Mouse (Mus musculus): ENCODE measurements at regions not wholly inside any gene's neighbourhood (a gene's known extent, or its start where the extent isn't known, plus 50 kb on each side); places are given as distances from the start of the nearest gene placed in this dataset.
"Not testable (repeated sequence)": the region's sequence is repeated elsewhere in the genome, so short reads cannot be mapped to it uniquely, and the experiment has no call there.

- DNase-seq (ENCODE audit: low read depth, low spot score) = not testable (repeated sequence)
Measured at GRCm38 (mm10) chr5:109842186-109842978, 80.8 kb upstream of the Gm15446 start.

GRCm38 (mm10) chr5:109844236-109844635 is 79.0 kb upstream of the Gm15446 start:
- not testable (repeated sequence) for DNase-seq (ENCODE audit: low read depth, low spot score)

- peak; percentile 24 for DNase-seq (ENCODE audit: low read depth, low spot score)
Measured at GRCm38 (mm10) chr5:109844753-109845186, 78.4 kb upstream of the Gm15446 start.

GRCm38 (mm10) chr5:109851225-109851624 is 72.0 kb upstream of the Gm15446 start:
- not testable (repeated sequence) for DNase-seq (ENCODE audit: low read depth, low spot score)

GRCm38 (mm10) chr5:109860402-109860801 is 62.8 kb upstream of the Gm15446 start:
- DNase-seq (ENCODE audit: low read depth, low spot score) = no peak

DNA sequence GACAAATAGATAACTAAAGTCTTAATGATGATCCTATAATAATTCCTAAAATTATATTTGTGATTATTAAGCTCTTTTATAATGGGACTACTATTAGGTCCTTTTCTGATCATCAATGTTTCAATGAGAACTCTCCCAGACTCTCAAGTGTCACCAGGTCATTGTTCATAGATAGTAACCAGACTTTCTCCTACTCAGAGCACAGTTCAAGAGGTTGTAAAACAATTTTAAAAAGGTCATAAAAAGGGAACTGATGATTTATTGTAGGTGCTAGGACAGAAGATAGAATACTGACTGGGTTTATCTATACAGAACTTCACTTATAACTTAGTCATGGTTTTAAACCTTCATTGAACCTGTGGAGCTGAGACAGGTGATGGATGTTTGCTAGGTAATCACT is 58.7 kb upstream of the Gm15446 start:
- DNase-seq (ENCODE audit: low read depth, low spot score) = not testable (repeated sequence)

DNA sequence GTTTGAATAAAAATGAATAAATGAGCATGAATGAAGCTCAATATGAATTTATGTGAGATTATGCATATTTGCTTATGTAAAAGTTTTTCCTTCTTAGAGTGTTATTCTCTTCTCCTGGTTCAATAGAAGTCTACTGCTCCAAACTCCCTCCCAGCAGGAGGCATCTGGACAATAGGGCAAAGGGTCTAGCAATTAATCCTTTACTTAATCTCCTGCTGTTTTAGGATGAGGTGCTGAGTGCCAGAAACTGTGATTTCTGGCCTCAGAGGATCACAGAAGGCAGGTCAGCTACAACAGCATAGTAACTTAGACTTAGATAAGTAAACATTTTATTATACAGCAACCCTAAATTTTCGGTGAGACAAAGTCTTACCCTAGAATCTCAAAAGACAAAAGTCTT is 57.6 kb upstream of the Gm15446 start:
- DNase-seq (ENCODE audit: low read depth, low spot score) = no peak

DNA sequence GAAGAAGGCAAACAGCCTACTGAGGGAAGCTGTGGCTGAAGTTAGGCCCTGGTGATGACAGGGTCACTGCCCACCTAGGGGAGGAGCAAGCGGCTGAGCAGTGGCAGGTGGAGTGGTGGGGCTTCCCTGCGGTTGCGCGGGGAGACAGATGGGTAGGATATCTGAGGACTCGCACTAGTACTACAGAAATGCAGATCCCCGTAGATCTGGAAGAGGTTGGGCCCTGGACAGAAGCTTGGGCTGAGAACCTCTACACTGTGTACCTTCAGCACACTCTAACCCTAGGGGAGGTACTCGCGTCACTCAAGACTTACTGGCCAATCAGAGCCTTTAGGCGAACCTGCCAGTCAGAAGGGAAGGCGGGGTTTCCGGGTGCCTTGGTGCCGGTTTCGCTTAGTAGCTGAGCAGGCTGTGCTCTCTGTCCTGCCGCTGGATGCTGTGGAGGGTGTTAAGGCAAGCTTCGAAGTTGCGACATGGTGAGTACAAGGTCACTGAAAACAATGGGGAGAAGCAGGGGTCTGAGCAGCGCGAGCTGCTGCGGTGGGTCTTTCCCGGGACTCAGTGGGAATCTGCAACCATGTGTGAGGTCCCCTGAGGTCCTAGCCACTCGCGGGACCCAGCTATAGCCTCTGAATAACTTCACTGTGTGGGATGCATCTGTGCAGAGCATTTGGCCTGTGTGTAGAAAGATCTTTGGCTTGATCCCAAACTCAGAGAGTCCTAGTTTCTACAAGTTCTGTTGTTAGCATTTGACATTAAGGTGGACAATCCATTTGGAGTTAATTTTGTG is 56.7 kb upstream of the Gm15446 start:
- DNase-seq (ENCODE audit: low read depth, low spot score) = peak; percentile 96

DNA sequence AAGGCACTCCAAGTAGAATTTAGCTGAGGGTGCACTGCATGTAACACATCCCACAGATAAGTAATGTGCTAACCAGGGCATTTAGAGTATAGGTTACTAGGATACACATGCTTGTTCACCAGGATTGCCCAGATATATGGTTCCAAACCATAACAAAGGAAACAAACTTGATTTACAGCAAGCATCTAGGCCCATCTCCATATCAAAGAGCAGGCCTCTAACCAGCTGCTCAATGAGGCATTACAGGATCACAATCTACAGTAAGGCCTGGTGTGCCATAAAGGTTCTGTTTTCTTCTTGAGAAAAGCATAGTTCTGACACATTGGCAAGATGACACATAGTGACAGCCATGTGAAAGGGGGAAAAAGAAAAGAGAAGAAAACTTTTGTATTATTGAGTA is 56.0 kb upstream of the Gm15446 start:
- peak; percentile 5 for DNase-seq (ENCODE audit: low read depth, low spot score)

All from brain, adult 2 months (tissue).